Mouse (Mus musculus) brain, embryonic 14.5 days (tissue): ENCODE measurements around the gene Srrm1.

Experiments
- CTCF ChIP-seq: fragments of 200-500 bp; IDR thresholded peaks from 2 replicates; pipeline ENCODE4 v1.5.1; 2012; ENCODE audit warnings: inconsistent platforms, mild to moderate bottlenecking, moderate library complexity, borderline replicate concordance; ENCODE audit not compliant: insufficient read depth, insufficient read length; ENCODE audit errors: extremely low read depth
- POLR2A ChIP-seq: fragments of 200-500 bp; IDR thresholded peaks from 2 replicates; pipeline ENCODE4 v1.6.1; 2012; ENCODE audit warnings: mild to moderate bottlenecking, inconsistent platforms, borderline replicate concordance; ENCODE audit not compliant: poor library complexity, insufficient read depth, insufficient read length, severe bottlenecking; ENCODE audit errors: extremely low read depth

DNA sequence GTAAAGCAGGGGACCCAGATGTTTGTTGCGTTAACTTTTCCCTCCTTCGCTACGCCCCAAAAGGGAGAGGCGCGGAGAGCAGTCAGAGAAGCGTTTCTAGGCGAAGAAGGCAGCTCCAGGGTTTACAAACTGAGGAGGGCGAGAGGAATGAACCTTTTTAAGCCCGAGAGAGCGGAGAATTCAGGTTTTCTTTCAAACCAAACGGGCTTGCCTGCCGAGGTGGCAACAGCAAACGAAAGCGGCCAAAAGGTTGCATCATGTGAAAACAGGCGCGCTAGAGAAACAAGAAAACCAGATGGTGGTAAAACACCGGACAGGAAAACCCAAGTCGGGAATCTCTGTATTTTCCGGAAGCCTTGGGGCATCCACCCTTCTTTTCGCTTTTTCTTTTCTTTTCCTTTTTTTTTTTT lies 81.7 kb downstream of the Srrm1 start:
- TF ChIP-seq CTCF (no peak), POLR2A (no peak)
